In genomic region chr12:118455609-118456008, GRCm38 (mm10) we compare ENCODE assay signal across 13 mouse cellular contexts.
A peak's percentile ranks its signal among the peaks of the same experiment; 100 is the strongest.
DNase-seq lines count a peak whose midpoint lies in the region; TF ChIP-seq lines count a peak whose summit lies in the region.
"Had no signal": no experiment of that assay in that cellular context is flagged by ENCODE, and none has a peak within 500 bp of the region (broad histone marks: within the 10 kb centered on the region; RNA-seq: fewer than 3 reads in every experiment).

No protein-coding gene starts in this region.

- DNase-seq in gastrocnemius, adult 2 months: no peak
- no peak for DNase-seq in gastrocnemius, adult 8-10 months (ENCODE audit: low spot score in 2 of 2)
- peak; percentile 26 for DNase-seq in liver, adult 2 months (ENCODE audit: extremely low read depth, low read depth, low spot score)
- DNase-seq in liver (no peak), MEL (ENCODE audit: low read depth, low spot score) (peak; percentile 5)
- DNase-seq in lung, postnatal 36 days: peak; percentile 16
- DNase-seq in urinary bladder, postnatal 4 days (ENCODE audit: low spot score in 2 of 2): no peak
- DNase-seq: adrenal gland, adult 8-10 months; cerebellum, adult 11 months; gastrocnemius, postnatal 14 days; kidney, postnatal 4 days; right cerebral cortex, postnatal 14 days had no signal

- no peaks in the 10 kb centered on the region for H3K79me2 ChIP-seq in liver, adult 2 months (ENCODE audit: control insufficient read depth, insufficient read depth, low read length)
- no peaks in the 10 kb centered on the region for H3K79me2 ChIP-seq in MEL (ENCODE audit: control insufficient read depth, insufficient read depth, low read length, poor library complexity)

- peak; percentile 65 for TF ChIP-seq RAD21 in MEL (IDR thresholded peaks at IDR 0.05; ENCODE audit: low read depth, low read length)

- no peak overlapping the region for H3K27ac ChIP-seq in gastrocnemius, adult 2 months
- no peak overlapping the region for H3K27ac ChIP-seq in liver, adult 2 months (replicated peaks; ENCODE audit: insufficient read depth, low read depth, low read length)
- no peak overlapping the region for H3K27ac ChIP-seq in MEL (ENCODE audit: control insufficient read depth, low read depth, low read length)

- no peaks in the 10 kb centered on the region for H3K36me3 ChIP-seq in liver, adult 2 months (ENCODE audit: control insufficient read depth, insufficient read depth, low read length)
- H3K36me3 ChIP-seq in MEL (ENCODE audit: control insufficient read depth in 1 of 2, insufficient read depth in 2 of 2, low read length in 2 of 2): no peaks in the 10 kb centered on the region

- intact Hi-C loops in gastrocnemius, adult 2 months (cut with DNase I): loop anchor here (5.0 to 10.0 kb wide), 2 partner anchors 399 to 463 kb away; no protein-coding TSS in a partner anchor

- no peak overlapping the region for H3K9ac ChIP-seq in liver, adult 2 months (ENCODE audit: low read depth, low read length)
- no peak overlapping the region for H3K9ac ChIP-seq in MEL (ENCODE audit: control insufficient read depth, low read depth, low read length, poor library complexity, severe bottlenecking)

- TF ChIP-seq CTCF in gastrocnemius, adult 2 months (IDR thresholded peaks at IDR 0.05): peak; percentile 41; the same call in 1 of the 2 replicates
- TF ChIP-seq CTCF in liver, adult 2 months (IDR thresholded peaks at IDR 0.05; ENCODE audit: low read depth, low read length): peak; percentile 34
- TF ChIP-seq CTCF in MEL (IDR thresholded peaks at IDR 0.05 in 2 of 3, conservative IDR thresholded peaks at IDR 0.05 in 1 of 3; ENCODE audit: control insufficient read depth in 1 of 3, insufficient read depth in 1 of 3, low read depth in 2 of 3, low read length in 3 of 3, poor library complexity in 1 of 3, severe bottlenecking in 1 of 3): peak in 2 of 3 experiments; percentile 22 to 42; a peak in 3 of 6 replicates

- WGBS in liver, adult 2 months: 23% methylated on average over 1 of the region's 1 CpGs

- H3K9me3 ChIP-seq in MEL (replicated peaks; ENCODE audit: insufficient read depth, low read length): no peaks in the 10 kb centered on the region

- TF ChIP-seq POLR2A in liver, adult 2 months (IDR thresholded peaks at IDR 0.05; ENCODE audit: extremely low read depth, insufficient read depth, low read length): no peak
- no peak for TF ChIP-seq POLR2A in MEL (IDR thresholded peaks at IDR 0.05; ENCODE audit: control insufficient read depth in 1 of 2, insufficient read depth in 1 of 2, low read depth in 1 of 2, low read length in 2 of 2, poor library complexity in 1 of 2)

- no peak overlapping the region for H3K4me3 ChIP-seq in gastrocnemius, adult 2 months
- no peak overlapping the region for H3K4me3 ChIP-seq in liver, adult 2 months (ENCODE audit: insufficient read depth, low read depth, low read length)
- H3K4me3 ChIP-seq in MEL (ENCODE audit: control insufficient read depth in 1 of 2, insufficient read depth in 1 of 2, low read depth in 2 of 2, low read length in 2 of 2): no peak overlapping the region
- H3K4me3 ChIP-seq: megakaryocyte, embryonic 14.5 days had no signal

- no peaks in the 10 kb centered on the region for H3K4me1 ChIP-seq in liver, adult 2 months (ENCODE audit: control insufficient read depth, insufficient read depth, low read length)
- H3K4me1 ChIP-seq in MEL (ENCODE audit: control insufficient read depth in 1 of 2, insufficient read depth in 2 of 2, low read length in 2 of 2): no peaks in the 10 kb centered on the region

- H3K27me3 ChIP-seq in liver, adult 2 months (ENCODE audit: control insufficient read depth, insufficient read depth, low read length): peaks cover 2% of the 10 kb centered on the region; the same call in 1 of the 2 replicates
- no peaks in the 10 kb centered on the region for H3K27me3 ChIP-seq in MEL (ENCODE audit: control insufficient read depth in 1 of 2, insufficient read depth in 2 of 2, low read length in 2 of 2)

- TF ChIP-seq EP300 in MEL (IDR thresholded peaks at IDR 0.05; ENCODE audit: low read depth in 1 of 2, low read length in 2 of 2): no peak

TF ChIP-seq in MEL, 35 proteins besides CTCF, POLR2A, EP300 and RAD21:
- no peak for TF ChIP-seq UBTF (IDR thresholded peaks at IDR 0.05; ENCODE audit: borderline replicate concordance, insufficient read depth, low read depth, low read length)
- no peak for TF ChIP-seq SIN3A (IDR thresholded peaks at IDR 0.05; ENCODE audit: low read length)
- TF ChIP-seq SMC3 (IDR thresholded peaks at IDR 0.05; ENCODE audit: low read depth, low read length): peak; percentile 72
- TF ChIP-seq ZC3H11A (IDR thresholded peaks at IDR 0.05; ENCODE audit: low read depth, low read length): peak; percentile 65

Comparison
In these comparisons a context has a peak if more than half of its experiments do, and no peak if none do; other contexts are left out.
1. DNase-seq: peak in liver, adult 2 months (single experiment), MEL (single experiment) and lung, postnatal 36 days (single experiment); none in gastrocnemius, adult 2 months (single experiment), gastrocnemius, adult 8-10 months (0 of 2), liver (single experiment) and urinary bladder, postnatal 4 days (0 of 2).
2. Peak in every context shown above with its lines, with median percentiles within 50 percentile points of each other: CTCF ChIP-seq.